Mouse (Mus musculus) left cerebral cortex, postnatal 14 days (tissue): ENCODE measurements at regions not wholly inside any gene's neighbourhood (a gene's known extent, or its start where the extent isn't known, plus 50 kb on each side); places are given as distances from the start of the nearest gene placed in this dataset.

Experiments used
- DNase-seq, 2 experiments: peaks; one replicate each; pipeline ENCODE4 v3.0.0; 2021 to 2022; ENCODE audit warnings: low spot score in 2 of 2, mixed read lengths in 1 of 2
- intact Hi-C: fragments of 180-260 bp; cut with DNase I; formaldehyde crosslinking; loops from one replicate; pipeline ENCODE4 v1.15.1; 2025

GRCm38 (mm10) chr6:47354515-47354914 lies 98.7 kb upstream of the Cul1 start:
- intact Hi-C loops: no loop called here
- DNase-seq: no peak

GRCm38 (mm10) chr6:47355500-47355899 lies 97.7 kb upstream of the Cul1 start:
- intact Hi-C loops: no loop called here
- no peak for DNase-seq

GRCm38 (mm10) chr6:47356500-47356899 lies 96.7 kb upstream of the Cul1 start:
- DNase-seq: no peak
- intact Hi-C loops: no loop called here

GRCm38 (mm10) chr6:47358686-47359085 lies 94.5 kb upstream of the Cul1 start:
- intact Hi-C loops: no loop called here

GRCm38 (mm10) chr6:47364002-47364401 lies 89.2 kb upstream of the Cul1 start:
- no peak for DNase-seq
- intact Hi-C loops: no loop called here

More at GRCm38 (mm10) chr6:47358686-47359085, 94.5 kb upstream of the Cul1 start:
- DNase-seq: peak; percentile 34 to 37

- intact Hi-C loops: no loop called here
- no peak for DNase-seq
These were observed 88.6 kb upstream of the Cul1 start for GRCm38 (mm10) chr6:47364556-47364955.

GRCm38 (mm10) chr6:47365651-47366645 lies 87.2 kb upstream of the Cul1 start:
- intact Hi-C loops: no loop called here
- DNase-seq: no peak

- no peak for DNase-seq
- intact Hi-C loops: no loop called here
These were observed 85.7 kb upstream of the Cul1 start for GRCm38 (mm10) chr6:47367461-47367860.

GRCm38 (mm10) chr6:47375705-47376104 lies 77.5 kb upstream of the Cul1 start:
- DNase-seq: no peak
- intact Hi-C loops: no loop called here

- DNase-seq: no peak
- intact Hi-C loops: no loop called here
These were observed 71.7 kb upstream of the Cul1 start for GRCm38 (mm10) chr6:47381451-47381850.

GRCm38 (mm10) chr6:47386550-47386949 lies 66.6 kb upstream of the Cul1 start:
- intact Hi-C loops: no loop called here
- DNase-seq: peak in 1 of 2 experiments; percentile 28

GRCm38 (mm10) chr6:47389908-47390307 lies 63.3 kb upstream of the Cul1 start:
- intact Hi-C loops: no loop called here
- DNase-seq: no peak

GRCm38 (mm10) chr6:47390436-47391002 lies 62.7 kb upstream of the Cul1 start:
- intact Hi-C loops: no loop called here
- DNase-seq: peak; percentile 68 to 76

- intact Hi-C loops: no loop called here
- no peak for DNase-seq
These were observed 62.0 kb upstream of the Cul1 start for GRCm38 (mm10) chr6:47391014-47391802.

- DNase-seq: peak; percentile 16 to 18
- intact Hi-C loops: no loop called here
These were observed 57.5 kb upstream of the Cul1 start for GRCm38 (mm10) chr6:47395465-47396337.
